Mouse (Mus musculus) limb, embryonic 14.5 days (tissue): Measurements from ENCODE around the gene Hoxa6. TPM values are rescaled to one million over a fixed set of nuclear protein-coding genes. Genes with fewer than 3 reads are reported as not detected.

Experiments
- ATAC-seq: fragments of 200-750 bp; cut with Nextera tagmentation; 2 replicates; pipeline ENCODE4 v1.8.0; 2017; ENCODE audit warnings: low read depth, moderate number of reproducible peaks, moderate TSS enrichment; ENCODE audit not compliant: low FRiP score
- DNase-seq: peaks from one replicate; pipeline ENCODE4 v3.0.0-alpha.2; 2015; ENCODE audit warnings: low spot score
- H3K27ac ChIP-seq: fragments of 300-500 bp; sonication (generic); replicated peaks from 2 replicates; pipeline ENCODE4 v1.5.1; 2014; ENCODE audit warnings: low read depth, mild to moderate bottlenecking, low read length, moderate library complexity, mixed read lengths
- H3K27me3 ChIP-seq: fragments of 300-500 bp; sonication (generic); 2 replicates; pipeline ENCODE4 v1.6.1; 2014; ENCODE audit warnings: low read length, mixed read lengths; ENCODE audit not compliant: control insufficient read depth, insufficient read depth
- H3K36me3 ChIP-seq: fragments of 300-500 bp; sonication (generic); 2 replicates; pipeline ENCODE4 v1.6.1; 2014; ENCODE audit warnings: mild to moderate bottlenecking, low read length, moderate library complexity, mixed read lengths; ENCODE audit not compliant: control insufficient read depth, insufficient read depth
- H3K4me1 ChIP-seq: fragments of 300-500 bp; sonication (generic); 2 replicates; pipeline ENCODE4 v1.6.1; 2014; ENCODE audit warnings: antibody characterized with exemption, low read length, mixed read lengths; ENCODE audit not compliant: control insufficient read depth, insufficient read depth
- H3K4me2 ChIP-seq: fragments of 300-500 bp; sonication (generic); replicated peaks from 2 replicates; pipeline ENCODE4 v1.6.1; 2014; ENCODE audit warnings: low read depth, mild to moderate bottlenecking, low read length, moderate library complexity; ENCODE audit not compliant: severe bottlenecking
- H3K4me3 ChIP-seq: fragments of 300-500 bp; sonication (generic); replicated peaks from 2 replicates; pipeline ENCODE4 v1.5.1; 2014; ENCODE audit warnings: low read length
- H3K9ac ChIP-seq: fragments of 300-500 bp; sonication (generic); 2 replicates; pipeline ENCODE4 v1.6.1; 2014; ENCODE audit warnings: mild to moderate bottlenecking, low read depth, low read length, moderate library complexity; ENCODE audit not compliant: severe bottlenecking
- H3K9me3 ChIP-seq: fragments of 300-500 bp; sonication (generic); 2 replicates; pipeline ENCODE4 v1.6.1; 2016; ENCODE audit warnings: low read length; ENCODE audit not compliant: control insufficient read depth
- POLR2A ChIP-seq: fragments of 200-500 bp; IDR thresholded peaks from 2 replicates; pipeline ENCODE4 v1.8.0; 2012; ENCODE audit warnings: inconsistent platforms, mild to moderate bottlenecking, moderate library complexity, borderline replicate concordance; ENCODE audit not compliant: insufficient read depth, insufficient read length; ENCODE audit errors: extremely low read depth
- WGBS: fragments of 180-500 bp; shearing (Covaris S2); extraction: QIAGEN DNeasy Blood & Tissue Kit; methylation state at CpG from one replicate; pipeline ENCODE4 v1.1.7; 2014; 5-methylcytosine and 5-hydroxymethylcytosine counted together
- polyA plus RNA-seq, 2 experiments: library from polyadenylated mRNA; depleted of rRNA in 1 of 2; stranded (reverse) in 1 of 2; unstranded in 1 of 2; fragments of >200 nt; fragmentation: Nextera tagmentation in 1 of 2; extraction: Ambion mirVana in 1 of 2; gene quantifications; 2 replicates each; pipeline versions ENCODE4 v1.2.1 to v1.2.3; 2012 to 2014

The Hoxa6 gene
- polyA plus RNA-seq, 2 experiments: 0.66 to 3.9 TPM

- no peak for DNase-seq
- Histone ChIP-seq H3K27ac (peak overlapping the region; percentile 96), H3K4me1 (peaks cover 24% of the 10 kb centered on the region), H3K4me2 (peak overlapping the region; percentile 96), H3K9ac (peak overlapping the region; percentile 92), H3K9me3 (no peaks in the 10 kb centered on the region), H3K27me3 (peaks cover 4% of the 10 kb centered on the region; the same call in 1 of the 2 replicates), H3K36me3 (peaks cover 45% of the 10 kb centered on the region), H3K4me3 (peak overlapping the region; percentile 76)
- no peak for TF ChIP-seq POLR2A
- 6% methylated on average over 24 of the region's 24 CpGs for WGBS
- peak; percentile 1; the same call in 1 of the 2 replicates for ATAC-seq
These were observed 43.7 kb upstream of the Hoxa6 start for GRCm38 (mm10) chr6:52252016-52252774.

GRCm38 (mm10) chr6:52251177-52251879 lies 42.8 kb upstream of the Hoxa6 start:
- WGBS: 8% methylated on average over 7 of the region's 7 CpGs
- Histone ChIP-seq H3K27me3 (peaks cover 4% of the 10 kb centered on the region; the same call in 1 of the 2 replicates), H3K4me1 (peaks cover 24% of the 10 kb centered on the region), H3K4me3 (peak overlapping the region; percentile 76), H3K9me3 (no peaks in the 10 kb centered on the region), H3K9ac (peak overlapping the region; percentile 92), H3K4me2 (peak overlapping the region; percentile 96), H3K27ac (peak overlapping the region; percentile 96), H3K36me3 (peaks cover 41% of the 10 kb centered on the region)
- ATAC-seq (no peak), DNase-seq (no peak)
- TF ChIP-seq POLR2A: no peak

GRCm38 (mm10) chr6:52249826-52250225 lies 41.3 kb upstream of the Hoxa6 start:
- 13% methylated on average over 4 of the region's 4 CpGs for WGBS

GRCm38 (mm10) chr6:52249415-52249738 lies 40.9 kb upstream of the Hoxa6 start:
- Histone ChIP-seq H3K9me3 (no peaks in the 10 kb centered on the region), H3K4me1 (peaks cover 24% of the 10 kb centered on the region), H3K27ac (peak overlapping the region; percentile 95), H3K9ac (peak overlapping the region; percentile 98), H3K4me2 (peak overlapping the region; percentile 96), H3K36me3 (peaks cover 39% of the 10 kb centered on the region), H3K27me3 (no peaks in the 10 kb centered on the region), H3K4me3 (peak overlapping the region; percentile 90)
- TF ChIP-seq POLR2A: no peak
- WGBS: 5% methylated on average over 16 of the region's 16 CpGs
- DNase-seq (no peak), ATAC-seq (no peak)

More at GRCm38 (mm10) chr6:52249826-52250225, 41.3 kb upstream of the Hoxa6 start:
- peak overlapping the region; percentile 95 for H3K27ac ChIP-seq
- peak overlapping the region; percentile 98 for H3K9ac ChIP-seq
- no peak for ATAC-seq
- DNase-seq: no peak
- H3K4me2 ChIP-seq: peak overlapping the region; percentile 96
- H3K4me3 ChIP-seq: peak overlapping the region; percentile 90
- 0 out of 2 replicates have a peak, but pooled peaks have one; percentile 5 for TF ChIP-seq POLR2A
- peaks cover 24% of the 10 kb centered on the region for H3K4me1 ChIP-seq
- H3K9me3 ChIP-seq: no peaks in the 10 kb centered on the region
- H3K36me3 ChIP-seq: peaks cover 39% of the 10 kb centered on the region
- no peaks in the 10 kb centered on the region for H3K27me3 ChIP-seq

- peaks cover 38% of the 10 kb centered on the region for H3K36me3 ChIP-seq
- no peak for DNase-seq
- 3% methylated on average over 27 of the region's 27 CpGs for WGBS
- H3K27me3 ChIP-seq: no peaks in the 10 kb centered on the region
- ATAC-seq: no peak
- no peak for TF ChIP-seq POLR2A
- H3K4me2 ChIP-seq: peak overlapping the region; percentile 96
- peak overlapping the region; percentile 98 for H3K9ac ChIP-seq
- peaks cover 27% of the 10 kb centered on the region for H3K4me1 ChIP-seq
- H3K27ac ChIP-seq: peak overlapping the region; percentile 95
- peak overlapping the region; percentile 90 for H3K4me3 ChIP-seq
- H3K9me3 ChIP-seq: no peaks in the 10 kb centered on the region
These were observed 40.3 kb upstream of the Hoxa6 start for GRCm38 (mm10) chr6:52248638-52249414.
